Mouse (Mus musculus) cerebellum, postnatal 25 days (tissue): ENCODE measurements around the gene Paox.

Source experiments
- DNase-seq, 2 experiments: peaks; one replicate each; pipeline ENCODE4 v3.0.0; 2021; ENCODE audit warnings: mixed read lengths in 2 of 2

The Paox gene

DNA sequence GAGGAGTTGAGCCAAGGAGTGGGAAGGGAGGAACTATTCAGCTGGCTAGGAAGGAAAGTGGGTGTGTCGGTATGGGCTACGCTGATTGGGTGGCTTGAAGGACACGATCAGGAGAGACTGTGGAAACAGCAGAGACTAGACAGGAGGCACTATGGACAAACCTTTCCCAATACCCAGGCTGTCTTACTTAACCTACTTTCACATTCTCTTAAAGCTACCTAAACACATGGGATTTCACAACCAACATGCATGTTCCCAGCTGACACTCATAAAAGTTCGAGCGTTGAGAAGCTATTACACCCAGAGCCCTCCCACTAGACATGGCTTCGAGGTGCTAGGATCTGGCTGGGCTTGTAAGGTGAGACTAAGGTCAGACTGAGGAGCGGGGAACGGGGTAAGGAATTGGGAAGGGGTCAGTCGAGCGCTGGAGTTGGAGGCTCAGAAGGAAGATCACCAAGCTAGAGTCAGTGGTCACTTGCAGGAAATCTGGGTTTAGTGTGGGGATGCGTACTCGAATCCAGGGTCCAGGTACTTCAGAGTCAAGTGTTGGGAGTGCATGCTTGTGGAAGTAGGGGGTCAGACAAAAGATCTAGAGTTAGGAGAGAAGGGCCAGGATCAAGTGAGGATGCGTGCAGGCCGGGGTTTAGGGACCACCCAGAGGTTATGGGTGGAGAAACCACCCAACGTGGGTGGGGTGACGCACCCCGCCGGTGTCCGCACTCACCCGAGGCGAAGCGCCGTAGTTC, at the start of gene Paox:
Gene Paox, plus strand, starts transcription at position 217 of the 746 bp plus-strand sequence.
- DNase-seq: peak in 1 of 2 experiments; percentile 36

DNA sequence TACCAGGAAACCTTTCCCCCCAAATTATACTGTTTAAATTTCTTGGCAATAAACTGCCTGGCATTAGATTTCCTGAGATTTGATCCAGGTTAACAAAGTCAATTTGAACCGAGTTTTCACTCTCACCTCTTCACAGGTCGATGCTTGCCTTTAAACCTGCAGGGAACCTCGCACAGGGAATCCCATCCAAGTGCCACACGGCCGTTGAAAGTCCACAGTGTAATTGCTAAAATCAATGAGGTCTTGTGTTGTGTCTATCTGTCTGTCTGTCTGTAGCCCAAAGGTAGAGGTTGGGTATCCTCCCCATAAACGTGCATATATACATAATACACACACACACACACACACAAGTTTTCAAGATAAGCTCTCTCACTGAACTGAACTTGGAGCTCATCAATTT, 48.2 kb upstream of the Paox start:
- DNase-seq: no peak

DNA sequence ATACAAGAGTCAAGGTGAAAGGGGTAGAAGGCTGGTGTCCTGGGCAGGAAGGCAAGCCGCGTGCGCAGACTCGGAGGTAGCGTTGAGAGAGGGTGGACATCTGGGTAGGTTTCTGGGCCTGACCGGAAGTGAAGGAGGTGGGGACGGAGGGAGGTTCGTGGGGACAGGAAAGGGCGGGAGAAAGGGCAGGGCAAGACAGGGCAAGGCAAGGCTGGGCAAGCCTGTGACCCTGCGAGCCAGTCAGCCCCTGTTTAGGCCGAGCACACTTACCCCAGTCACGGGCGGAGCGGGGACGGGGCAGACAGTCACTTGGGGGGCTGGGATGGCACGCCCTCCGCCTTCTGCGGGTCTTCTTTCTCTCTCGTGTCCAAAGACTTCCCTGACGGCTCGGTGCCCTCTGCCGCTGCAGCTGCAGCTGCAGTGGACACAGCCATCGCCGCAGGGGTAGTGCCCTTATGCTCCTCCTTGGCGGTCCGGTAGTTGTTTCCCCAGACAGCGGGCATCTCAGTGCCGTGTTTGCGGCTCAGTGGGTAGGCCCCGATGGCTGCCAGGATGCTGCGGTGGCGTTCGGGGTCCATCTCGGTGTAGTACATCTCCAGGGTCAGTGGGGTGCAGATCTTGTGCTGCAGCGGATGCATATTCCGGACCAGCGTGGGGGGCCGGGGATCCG, 45.4 kb upstream of the Paox start:
- no peak for DNase-seq

DNA sequence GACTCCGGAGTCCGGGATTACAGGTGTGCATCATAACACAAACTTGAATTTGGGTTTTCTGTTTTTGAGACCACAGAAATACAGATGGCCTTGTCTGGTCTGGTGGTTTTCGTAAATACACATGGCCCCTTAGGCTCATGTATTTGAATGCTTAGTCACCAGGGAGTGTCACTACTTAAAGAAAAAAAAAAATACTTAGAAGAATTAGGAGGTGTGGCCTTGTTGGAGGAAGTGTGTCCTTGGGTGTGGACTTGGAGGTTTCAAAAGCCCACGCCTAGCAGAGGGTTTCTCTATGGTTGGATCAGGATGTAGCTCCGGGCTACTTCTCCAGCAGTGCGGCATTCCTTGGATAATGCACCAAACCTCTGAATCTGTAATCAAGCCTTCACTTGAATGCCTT, 37.9 kb upstream of the Paox start:
- no peak for DNase-seq

DNA sequence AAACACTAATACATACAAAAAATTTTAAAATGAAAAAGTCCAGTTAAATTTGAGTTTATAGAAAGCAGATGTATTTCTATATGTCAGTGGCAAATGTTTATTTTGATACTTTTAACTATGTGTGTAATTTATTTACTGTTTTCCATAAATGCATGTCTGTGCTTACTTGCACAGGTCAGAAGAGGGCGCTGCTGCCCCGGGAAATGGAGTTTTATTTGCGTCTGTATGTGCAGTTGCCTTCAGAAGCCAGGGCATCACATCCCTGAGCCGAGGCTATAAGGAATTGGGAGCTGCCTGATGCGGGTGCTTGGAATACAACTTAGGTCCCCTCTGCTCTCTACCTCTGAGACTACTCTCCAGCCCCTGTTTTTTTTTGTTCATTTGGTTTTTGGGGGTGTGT, 36.9 kb upstream of the Paox start:
- peak; percentile 83 to 89 for DNase-seq

DNA sequence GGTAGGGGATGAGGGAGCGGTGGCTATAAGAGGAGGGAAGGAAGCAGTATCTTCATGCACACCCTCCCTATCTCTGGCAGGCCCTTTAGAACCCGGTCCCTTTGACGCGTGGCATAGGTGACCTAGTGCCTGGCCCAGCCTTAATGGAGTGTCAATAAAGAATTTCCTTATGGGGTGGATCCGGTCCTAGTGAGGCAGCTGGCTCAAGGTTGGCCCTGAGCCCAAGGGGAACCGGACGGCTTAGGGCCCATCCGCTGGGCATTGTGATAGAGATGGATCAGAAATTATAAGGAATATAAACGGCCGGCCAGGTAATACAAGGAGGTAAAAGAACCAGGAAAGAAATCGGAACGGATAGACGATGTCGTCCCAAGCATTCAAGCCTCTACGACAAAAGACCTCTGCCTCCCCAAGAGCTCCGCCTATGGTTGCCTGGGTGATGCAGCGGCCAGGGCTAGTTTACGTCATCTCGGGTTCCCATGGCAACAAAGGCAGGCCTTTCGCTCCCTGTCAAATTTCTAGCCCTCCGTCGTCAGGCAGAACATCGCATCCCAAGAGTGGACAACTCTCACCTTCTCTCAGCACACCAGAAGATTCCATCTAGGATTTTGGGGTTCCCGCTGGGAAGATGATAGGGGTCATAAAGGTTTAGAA, 35.0 kb upstream of the Paox start:
- DNase-seq: peak; percentile 89 to 94

DNA sequence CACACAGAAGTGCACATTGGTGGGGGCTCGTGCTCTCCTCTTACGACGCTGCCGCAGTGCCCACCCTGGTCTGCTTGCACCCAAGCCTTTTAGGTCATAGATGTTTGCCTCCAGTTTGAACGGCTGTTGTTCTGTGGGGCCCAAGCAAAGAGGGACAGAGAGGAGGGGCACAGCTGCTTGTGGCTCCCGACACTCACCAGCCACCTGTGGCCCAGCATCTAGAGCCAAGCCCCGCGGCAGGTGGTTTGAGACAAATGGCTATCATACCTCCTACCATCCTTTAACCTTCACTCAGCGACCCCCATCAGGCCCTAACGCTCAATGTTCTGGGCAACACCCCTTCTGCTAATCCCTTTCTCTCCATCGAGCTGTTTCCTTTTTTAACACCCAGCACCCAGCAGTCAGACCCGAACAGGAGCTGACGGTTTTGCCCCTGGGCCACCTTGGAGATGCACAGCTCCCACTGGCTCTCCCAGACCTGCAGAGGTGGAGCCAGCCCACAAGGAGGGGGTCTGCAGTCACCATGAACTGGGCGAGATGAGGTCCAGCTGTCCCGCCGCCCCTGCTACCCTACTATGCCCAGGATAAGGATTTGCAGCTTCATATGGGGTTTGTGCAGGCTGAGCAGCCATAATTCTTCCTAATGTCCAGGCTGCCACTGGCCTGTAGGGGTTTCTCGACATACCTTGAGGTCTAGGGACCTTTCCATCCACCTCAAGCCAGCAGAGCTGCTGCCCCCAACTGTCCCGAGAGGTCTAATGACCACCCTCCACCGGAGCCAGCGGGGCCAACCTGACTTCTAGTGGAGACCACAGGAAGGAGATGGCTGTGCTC, 34.0 kb upstream of the Paox start:
- DNase-seq: peak; percentile 58 to 67

DNA sequence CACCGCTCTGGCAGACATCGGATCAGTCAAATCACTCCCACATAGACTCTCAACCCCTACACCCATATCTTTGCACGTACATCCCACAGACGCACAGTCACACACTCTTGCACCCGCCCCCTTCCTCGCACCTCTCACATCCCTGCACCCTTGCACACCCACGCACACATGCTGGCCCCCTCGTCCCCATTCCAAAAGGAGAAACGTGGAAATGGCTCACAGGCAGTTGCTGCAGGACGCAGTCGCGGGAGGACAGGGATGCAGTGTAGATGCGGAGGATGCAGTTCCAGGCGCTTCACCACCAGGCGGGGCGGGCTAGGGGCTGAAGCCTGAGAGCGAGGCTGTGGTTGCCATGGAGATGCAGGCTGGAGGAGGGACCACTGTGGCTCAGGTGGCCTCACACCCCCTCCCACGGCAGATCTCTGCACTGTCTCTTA, 33.3 kb upstream of the Paox start, which contains the start of gene Caly:
Gene Caly, minus strand, starts transcription at position 307 of the 437 bp plus-strand sequence.
- DNase-seq: peak; percentile 78 to 87

DNA sequence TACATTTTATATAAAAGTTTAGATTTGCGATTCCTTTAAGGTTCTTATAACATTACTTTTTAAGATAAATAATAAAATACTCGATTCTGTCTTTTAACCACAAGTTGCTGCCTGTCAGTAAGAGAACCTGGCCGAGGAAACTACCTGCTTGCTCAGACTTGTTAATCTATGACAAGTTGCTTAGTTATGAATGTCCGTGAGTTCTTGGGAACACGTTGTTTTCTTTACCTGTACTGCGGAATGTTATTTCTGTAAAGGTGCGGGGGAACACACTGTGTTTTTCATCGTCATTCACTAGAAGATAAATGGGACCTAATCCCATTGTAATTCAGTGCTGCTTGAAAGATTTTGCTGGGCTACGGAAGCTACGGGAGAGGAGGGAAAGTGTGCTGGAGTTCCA, 25.0 kb upstream of the Paox start:
- no peak for DNase-seq

DNA sequence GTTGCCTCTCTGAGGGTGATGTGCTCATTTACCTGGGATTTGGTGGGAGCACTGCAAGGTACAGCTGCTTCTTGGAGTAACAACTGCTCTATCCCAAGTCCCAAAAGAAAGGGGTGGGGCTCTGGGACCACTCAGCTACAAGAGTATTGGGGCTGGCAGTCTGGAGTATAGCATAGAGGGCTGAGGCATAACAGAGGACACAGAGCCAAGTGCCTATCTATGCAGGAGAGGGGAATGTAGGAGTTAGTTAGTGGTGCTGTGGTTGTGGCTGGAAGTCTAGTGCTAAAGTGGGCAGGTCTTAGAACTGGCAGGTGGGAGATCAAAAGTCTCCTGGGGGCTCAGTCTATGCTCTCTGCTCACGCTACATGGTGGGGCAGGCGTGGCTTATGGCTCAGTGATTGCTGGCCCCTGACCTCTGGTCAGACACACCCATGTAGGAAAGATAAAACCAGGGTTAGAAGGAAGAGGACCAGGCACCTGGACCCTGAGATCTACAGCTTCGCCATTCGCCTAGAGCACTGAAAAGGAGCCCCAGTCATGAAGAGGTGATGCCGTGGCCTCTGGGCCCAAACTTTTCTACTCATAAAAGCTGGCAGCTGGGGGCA, 22.6 kb upstream of the Paox start, which contains the start of gene Prap1:
Gene Prap1, plus strand, starts transcription at position 472 of the 605 bp plus-strand sequence.
- DNase-seq: no peak

DNA sequence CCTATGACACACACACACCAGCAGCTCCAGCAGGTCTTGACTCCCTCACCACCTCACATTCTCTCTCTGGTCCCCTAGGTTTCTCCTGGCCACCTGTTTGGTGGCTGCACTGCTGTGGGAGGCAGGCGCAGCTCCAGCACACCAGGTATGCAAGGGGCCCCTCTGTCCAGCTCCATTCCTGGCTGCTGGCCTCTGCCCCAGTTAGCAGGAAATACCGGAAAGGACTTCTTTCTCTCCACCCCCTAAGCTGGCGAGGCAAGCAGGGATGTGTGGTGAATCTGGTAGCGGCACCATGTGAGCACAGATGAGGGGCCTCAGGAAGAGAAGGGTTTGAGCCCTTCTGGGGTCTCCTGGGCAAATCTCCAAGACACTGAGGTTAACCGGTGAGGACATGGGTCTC, 20.6 kb upstream of the Paox start:
- no peak for DNase-seq

DNA sequence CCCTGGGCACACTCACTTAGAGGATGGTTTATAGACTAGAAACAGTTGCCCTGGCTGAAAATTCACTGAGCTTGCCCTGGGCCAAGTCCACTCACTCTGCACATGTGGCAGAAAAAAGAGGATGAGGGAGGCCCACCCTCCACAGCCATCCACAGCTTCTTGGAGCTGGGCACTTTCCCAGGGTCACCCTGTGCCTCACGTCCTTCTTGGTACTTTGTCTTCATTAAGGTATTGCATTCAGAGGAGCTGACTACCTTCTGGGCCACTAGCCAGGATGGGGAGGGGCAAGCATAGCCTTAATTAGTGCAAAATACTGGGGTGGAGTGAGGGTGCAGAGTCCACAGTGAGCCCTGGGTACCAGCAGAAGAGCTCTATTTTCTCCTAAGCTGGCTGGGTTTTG, 20.0 kb upstream of the Paox start:
- DNase-seq: no peak

DNA sequence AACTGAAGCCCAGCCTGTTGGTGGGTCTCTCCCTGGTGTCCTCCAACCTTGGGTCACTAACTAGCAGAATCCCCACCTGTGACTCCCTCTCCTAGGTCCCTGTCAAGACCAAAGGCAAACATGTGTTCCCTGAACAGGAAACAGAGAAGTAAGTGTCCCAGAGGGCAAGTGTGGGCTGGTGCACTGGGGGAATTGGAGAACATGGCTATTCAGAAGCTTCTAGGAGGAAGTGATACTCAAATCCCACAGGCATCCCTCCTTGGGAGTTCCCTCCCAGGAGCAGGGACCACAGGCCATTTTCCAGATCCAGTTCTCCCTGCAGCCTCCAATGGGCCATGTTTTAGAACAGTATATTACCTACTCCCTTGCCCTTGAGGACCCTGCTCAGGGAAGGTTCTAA, 19.5 kb upstream of the Paox start:
- no peak for DNase-seq

DNA sequence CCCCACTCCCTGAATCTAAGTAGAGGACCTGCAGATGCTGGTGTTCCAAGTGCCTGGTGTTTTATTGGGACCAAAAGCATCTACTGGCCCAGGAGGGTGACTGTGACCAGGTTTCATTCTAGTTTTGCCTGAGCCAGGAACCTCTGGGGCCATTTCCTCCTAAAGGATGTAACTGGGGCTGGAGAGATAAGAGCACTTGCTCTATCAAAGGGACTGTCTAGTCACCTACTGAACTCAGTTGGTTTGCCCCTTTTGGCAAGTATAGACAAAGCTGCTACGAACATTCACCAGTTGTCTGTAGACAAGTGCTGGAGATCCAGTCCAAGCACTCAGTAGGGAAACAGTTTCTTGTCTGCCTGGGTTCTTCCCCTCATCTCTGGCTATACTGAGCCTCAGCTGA, 17.1 kb upstream of the Paox start:
- DNase-seq: no peak

DNA sequence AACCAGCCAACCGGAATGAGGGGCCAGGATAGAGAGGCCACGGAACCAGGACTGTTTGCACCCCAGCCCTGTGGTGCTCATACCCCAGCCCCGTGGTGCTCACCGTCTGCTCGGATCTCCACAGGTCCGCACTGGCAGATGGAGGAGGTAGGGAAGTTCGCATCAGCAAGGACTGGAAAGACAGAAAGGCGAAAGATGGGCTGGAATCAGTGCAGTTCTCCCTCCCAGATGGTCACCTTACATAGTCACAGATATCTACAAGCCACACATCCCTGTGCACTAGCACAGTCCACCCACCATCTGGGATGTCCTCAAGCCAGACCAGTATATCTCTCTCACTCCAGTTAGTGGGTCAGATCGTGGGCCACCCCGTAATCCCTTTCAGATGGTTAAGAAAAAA, 14.1 kb upstream of the Paox start:
- peak in 1 of 2 experiments; percentile 44 for DNase-seq

DNA sequence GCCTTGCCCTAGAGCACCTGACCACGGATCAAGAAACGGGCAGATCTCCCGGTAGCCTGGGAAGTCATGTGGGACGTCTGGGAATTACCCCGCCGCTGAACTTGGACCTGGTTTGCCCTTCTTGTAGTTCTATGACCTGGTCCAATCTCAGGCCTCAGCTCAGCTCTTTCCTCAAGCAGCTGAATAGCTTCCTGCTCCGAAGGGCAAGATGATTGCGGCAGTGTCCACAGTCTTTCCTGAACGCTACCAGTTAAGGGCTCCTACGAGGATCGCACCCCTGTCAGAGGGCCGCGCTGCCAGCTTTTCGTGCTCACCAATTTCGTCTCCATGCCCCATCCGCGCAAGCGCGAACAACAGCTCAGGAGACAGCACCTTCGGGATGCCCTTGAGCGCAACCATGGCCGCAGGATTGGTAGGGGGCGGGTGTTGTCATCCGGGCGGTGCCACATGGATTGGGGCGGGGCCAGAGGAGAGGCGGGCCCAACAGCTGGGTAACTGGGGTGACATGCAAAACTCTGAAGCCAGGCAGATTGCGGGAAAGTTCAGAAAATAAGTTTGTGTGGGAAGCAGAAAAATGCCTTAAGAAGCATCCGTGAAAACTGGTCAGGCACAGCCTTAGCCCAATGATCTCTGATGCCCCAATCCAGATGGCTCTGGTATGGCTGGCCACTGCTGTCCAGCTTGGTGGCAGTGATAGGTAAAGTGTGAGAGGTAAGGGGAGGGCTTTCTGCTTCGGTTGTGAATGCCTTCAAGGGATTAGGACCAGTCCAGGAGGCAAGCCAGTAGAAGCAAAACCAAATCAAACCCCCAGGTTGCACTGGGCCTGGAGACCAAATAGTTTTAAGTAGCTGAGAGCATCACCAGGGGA, 13.4 kb upstream of the Paox start, which contains the start of gene Fuom:
Gene Fuom, minus strand, starts transcription at position 449 of the 868 bp plus-strand sequence.
- DNase-seq: peak; percentile 85 to 89

DNA sequence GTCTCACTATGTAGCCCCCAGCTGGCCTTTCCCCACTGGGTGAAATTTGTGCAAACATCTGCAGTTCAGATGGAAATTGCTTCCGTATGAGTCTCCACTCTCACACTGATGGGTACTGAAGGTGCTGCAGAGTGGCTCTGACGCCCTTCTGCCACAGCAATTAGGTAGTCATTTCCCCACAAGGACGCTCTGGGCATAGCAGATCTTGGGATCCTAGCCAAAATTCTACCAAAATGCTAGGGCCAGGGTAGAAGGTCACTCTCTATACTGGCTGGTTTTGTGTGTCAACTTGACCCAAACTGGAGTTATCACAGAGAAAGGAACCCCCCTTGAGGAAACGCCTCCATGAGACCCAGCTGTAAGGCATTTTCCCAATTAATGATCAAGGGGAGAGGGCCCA, 11.6 kb upstream of the Paox start:
- DNase-seq: no peak

DNA sequence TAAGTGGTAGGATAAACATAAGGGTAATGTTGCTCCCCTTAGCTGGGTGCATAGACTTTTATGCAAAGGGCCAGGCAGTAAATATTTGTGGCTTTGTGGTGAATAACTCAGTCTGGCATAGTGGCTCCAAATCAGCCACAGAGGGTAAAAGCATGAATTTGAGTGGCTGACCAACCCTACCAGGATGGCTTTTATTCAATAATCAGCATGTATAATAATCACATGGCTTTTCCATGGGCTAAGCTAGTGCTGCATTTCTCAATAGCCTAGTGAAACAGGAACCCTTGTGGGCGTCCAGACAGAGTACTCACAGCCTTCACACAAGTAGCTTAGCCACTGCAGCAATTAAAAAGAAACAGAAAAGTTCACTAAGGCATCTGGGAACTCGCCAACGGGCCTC, 3.7 kb upstream of the Paox start:
- no peak for DNase-seq

DNA sequence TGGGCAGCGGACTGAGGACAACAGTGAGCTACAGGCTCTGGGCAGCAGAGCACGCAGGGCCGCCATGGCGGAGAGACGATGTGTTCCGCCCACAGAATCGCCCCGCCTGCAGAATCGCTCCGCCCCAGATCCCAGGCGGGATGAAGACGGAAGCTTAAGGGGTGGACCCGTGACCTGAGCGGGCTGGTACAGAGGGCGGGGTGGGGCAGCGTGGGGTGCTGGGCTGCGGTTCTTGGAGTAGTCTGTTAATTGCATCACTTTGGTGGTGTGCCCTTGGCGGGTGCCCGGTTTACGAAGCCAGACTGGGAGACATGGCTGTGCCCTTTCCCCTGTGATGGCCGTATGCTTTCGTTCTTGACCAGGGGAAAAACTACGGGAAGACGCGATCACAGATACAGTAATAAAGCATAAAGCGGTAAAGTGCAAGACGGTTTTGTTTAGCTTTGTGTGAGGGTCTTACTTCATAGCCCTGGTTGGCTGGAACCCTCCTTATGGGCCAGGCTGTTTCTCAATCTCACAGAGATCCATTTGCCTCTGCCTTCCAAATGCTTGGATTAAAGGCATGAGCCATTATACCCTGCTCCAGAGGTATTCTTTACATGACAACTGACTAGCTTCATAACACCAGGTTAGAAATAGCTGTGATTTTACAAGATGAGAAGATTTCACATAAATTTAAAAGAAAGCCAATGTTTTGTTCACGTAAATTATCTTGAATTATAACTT, 893 bp downstream of the Paox start, which contains the start of gene Echs1:
Gene Echs1, minus strand, starts transcription at position 148 of the 726 bp plus-strand sequence.
- peak; percentile 86 to 92 for DNase-seq

DNA sequence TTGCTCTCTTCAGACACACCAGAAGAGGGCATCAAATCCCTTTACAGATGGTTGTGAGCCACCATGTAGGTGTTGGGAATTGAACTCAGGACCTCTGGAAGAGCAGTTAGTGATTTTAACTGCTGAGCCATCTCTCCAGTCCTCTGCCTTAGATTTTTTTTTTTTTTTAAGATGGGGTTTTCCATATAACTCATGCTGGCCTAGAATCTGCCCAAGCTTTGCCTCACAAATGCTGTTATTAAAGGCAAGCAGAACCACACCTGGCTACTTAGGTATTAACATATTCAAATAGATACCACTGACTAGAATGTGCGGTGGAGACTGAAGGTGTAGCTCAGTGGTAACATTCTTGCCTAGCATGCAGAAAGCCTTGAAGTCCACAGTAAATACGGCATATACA, 4.9 kb downstream of the Paox start:
- DNase-seq: no peak
